Mouse (Mus musculus): ENCODE measurements around the gene Prok2. TPM values are rescaled to one million over a fixed set of nuclear protein-coding genes. Genes with fewer than 3 reads are reported as not detected.

Prok2 gene
- total and polyA plus RNA-seq, 3 experiments = not detected

- H3K27ac ChIP-seq = peak within 1 kb of the TSS; percentile 90
- H3K4me3 ChIP-seq = peak within 1 kb of the TSS; percentile 89
- under 1% methylated on average over 69 of the region's 75 CpGs for WGBS
- no peaks in the 10 kb centered on the region for H3K27me3 ChIP-seq (ENCODE audit: control insufficient read depth, insufficient read depth, low read length)
- intact Hi-C loops (cut with DNase I) = no loop called here
- H3K36me3 ChIP-seq (ENCODE audit: control insufficient read depth, insufficient read depth, low read length) = no peaks in the 10 kb centered on the region
- H3K4me1 ChIP-seq (ENCODE audit: control insufficient read depth, insufficient read depth, low read length) = peaks cover 4% of the 10 kb centered on the region
- DNase-seq = peak; percentile 81 to 82
- H3K79me2 ChIP-seq (replicated peaks; ENCODE audit: control insufficient read depth, insufficient read depth, low read length) = peaks cover 2% of the 10 kb centered on the region
- TF ChIP-seq EP300 (IDR thresholded peaks at IDR 0.05; ENCODE audit: insufficient read depth, low read depth, low read length) (0 out of 2 replicates have a peak, but pooled peaks have one; percentile 32), POLR2A (IDR thresholded peaks at IDR 0.05; ENCODE audit: insufficient read depth, low read depth, low read length) (peak; percentile 38; the same call in 1 of the 2 replicates), CTCF (IDR thresholded peaks at IDR 0.05) (no peak)
- H3K9ac ChIP-seq (ENCODE audit: low read depth, low read length) = peak within 1 kb of the TSS; percentile 94
Observed at GRCm38 (mm10) chr6:99666318-99667171, 59.6 kb downstream of the Prok2 start, which contains the start of the genes Eif4e3 and Gm20696. Gene Eif4e3, minus strand, starts transcription at chr6:99666771. Gene Gm20696, minus strand, starts transcription at chr6:99666797.

- Histone ChIP-seq H3K79me2 (replicated peaks; ENCODE audit: control insufficient read depth, insufficient read depth, low read length) (peaks cover 2% of the 10 kb centered on the region), H3K9ac (ENCODE audit: low read depth, low read length) (peak overlapping the region; percentile 94), H3K36me3 (ENCODE audit: control insufficient read depth, insufficient read depth, low read length) (no peaks in the 10 kb centered on the region), H3K4me1 (ENCODE audit: control insufficient read depth, insufficient read depth, low read length) (peaks cover 4% of the 10 kb centered on the region), H3K27me3 (ENCODE audit: control insufficient read depth, insufficient read depth, low read length) (no peaks in the 10 kb centered on the region), H3K4me3 (peak overlapping the region; percentile 89), H3K27ac (peak overlapping the region; percentile 90)
- intact Hi-C loops (cut with DNase I) = no loop called here
- TF ChIP-seq EP300 (IDR thresholded peaks at IDR 0.05; ENCODE audit: insufficient read depth, low read depth, low read length) = no peak
- TF ChIP-seq POLR2A (IDR thresholded peaks at IDR 0.05; ENCODE audit: insufficient read depth, low read depth, low read length) = no peak
- no peak for TF ChIP-seq CTCF (IDR thresholded peaks at IDR 0.05)
- WGBS = 10% methylated on average over 16 of the region's 16 CpGs
- no peak for DNase-seq
Observed at GRCm38 (mm10) chr6:99665457-99666317, 60.5 kb downstream of the Prok2 start.

- no peak overlapping the region for H3K27ac ChIP-seq
- no peaks in the 10 kb centered on the region for H3K36me3 ChIP-seq (ENCODE audit: control insufficient read depth, insufficient read depth, low read length)
- intact Hi-C loops (cut with DNase I) = no loop called here
- WGBS = 80% methylated on average over 8 of the region's 8 CpGs
- DNase-seq = no peak
- peaks cover 4% of the 10 kb centered on the region for H3K4me1 ChIP-seq (ENCODE audit: control insufficient read depth, insufficient read depth, low read length)
- H3K79me2 ChIP-seq (replicated peaks; ENCODE audit: control insufficient read depth, insufficient read depth, low read length) = peaks cover 4% of the 10 kb centered on the region
- H3K4me3 ChIP-seq = no peak overlapping the region
- H3K27me3 ChIP-seq (ENCODE audit: control insufficient read depth, insufficient read depth, low read length) = no peaks in the 10 kb centered on the region
- TF ChIP-seq EP300 (IDR thresholded peaks at IDR 0.05; ENCODE audit: insufficient read depth, low read depth, low read length) (no peak), CTCF (IDR thresholded peaks at IDR 0.05) (no peak), POLR2A (IDR thresholded peaks at IDR 0.05; ENCODE audit: insufficient read depth, low read depth, low read length) (no peak)
- no peak overlapping the region for H3K9ac ChIP-seq (ENCODE audit: low read depth, low read length)
Observed at GRCm38 (mm10) chr6:99663232-99663631, 63.0 kb downstream of the Prok2 start.

Other genes with a start within 250 kb of the Prok2 start
- 10 to 100 TPM; 26.4 to 31.6 TPM for gene Foxp1, start 203.7 kb downstream of the Prok2 start, total RNA-seq (2021)
- 22.9 and 29.1 TPM in 2 replicates for gene Foxp1, start 203.7 kb downstream of the Prok2 start, polyA plus RNA-seq (2012; rRNA removed)
- 10 to 100 TPM; 36.6 to 45.8 TPM for gene Eif4e3, start 59.6 kb downstream of the Prok2 start, total RNA-seq (2021)
- gene Eif4e3, start 59.6 kb downstream of the Prok2 start, polyA plus RNA-seq (2012; rRNA removed) = 24.2 and 43.5 TPM in 2 replicates
- gene Gm20696, start 59.6 kb downstream of the Prok2 start, total RNA-seq (2021) = 1 to 10 TPM; 1.4 to 1.7 TPM
- 0.61 and 0.85 TPM in 2 replicates for gene Gm20696, start 59.6 kb downstream of the Prok2 start, polyA plus RNA-seq (2012; rRNA removed)
- gene Gpr27, start 33.7 kb downstream of the Prok2 start, total RNA-seq (2021) = 1 to 10 TPM; 6.3 to 6.8 TPM
- 5.7 and 5.8 TPM in 2 replicates for gene Gpr27, start 33.7 kb downstream of the Prok2 start, polyA plus RNA-seq (2012; rRNA removed)